Mouse (Mus musculus): Measurements from ENCODE around the gene Trabd. TPM values are rescaled to one million over a fixed set of nuclear protein-coding genes. Genes with fewer than 3 reads are reported as not detected.

Trabd gene
- polyA plus RNA-seq, 1 experiment, result 86.4 TPM

- H3K36me3 ChIP-seq (replicated peaks; ENCODE audit: low read length), result peaks cover 100% of the 10 kb centered on the region
- H3K4me3 ChIP-seq (replicated peaks), result no peak overlapping the region
- H3K4me1 ChIP-seq, result peaks cover 10% of the 10 kb centered on the region; the same call in 1 of the 2 replicates
These were observed 22.5 kb downstream of the Trabd start for GRCm38 (mm10) chr15:89097450-89097849.

GRCm38 (mm10) chr15:89098616-89099015 lies 23.7 kb downstream of the Trabd start:
- Histone ChIP-seq H3K9me3 (no peaks in the 10 kb centered on the region), H3K4me1 (peaks cover 10% of the 10 kb centered on the region; the same call in 1 of the 2 replicates), H3K4me3 (replicated peaks) (no peak overlapping the region), H3K36me3 (replicated peaks; ENCODE audit: low read length) (peaks cover 100% of the 10 kb centered on the region), H3K27me3 (replicated peaks) (no peaks in the 10 kb centered on the region)
- TF ChIP-seq FLI1 (IDR thresholded peaks at IDR 0.05; ENCODE audit: low read length), result no peak
- TF ChIP-seq GATA1 (IDR thresholded peaks at IDR 0.05; ENCODE audit: borderline replicate concordance, low read length), result no peak

More at GRCm38 (mm10) chr15:89097450-89097849, 22.5 kb downstream of the Trabd start:
- Histone ChIP-seq H3K9me3 (no peaks in the 10 kb centered on the region), H3K27me3 (replicated peaks) (no peaks in the 10 kb centered on the region)
- TF ChIP-seq GATA1 (IDR thresholded peaks at IDR 0.05; ENCODE audit: borderline replicate concordance, low read length) (no peak), FLI1 (IDR thresholded peaks at IDR 0.05; ENCODE audit: low read length) (no peak)

GRCm38 (mm10) chr15:89100823-89101222 lies 25.9 kb downstream of the Trabd start:
- TF ChIP-seq FLI1 (IDR thresholded peaks at IDR 0.05; ENCODE audit: low read length), result no peak
- TF ChIP-seq GATA1 (IDR thresholded peaks at IDR 0.05; ENCODE audit: borderline replicate concordance, low read length), result no peak
- H3K36me3 ChIP-seq (replicated peaks; ENCODE audit: low read length), result peaks cover 100% of the 10 kb centered on the region
- H3K4me1 ChIP-seq, result peaks cover 6% of the 10 kb centered on the region
- H3K4me3 ChIP-seq (replicated peaks), result no peak overlapping the region
- no peaks in the 10 kb centered on the region for H3K9me3 ChIP-seq
- H3K27me3 ChIP-seq (replicated peaks), result no peaks in the 10 kb centered on the region

GRCm38 (mm10) chr15:89102646-89103045 lies 27.7 kb downstream of the Trabd start:
- no peak for TF ChIP-seq GATA1 (IDR thresholded peaks at IDR 0.05; ENCODE audit: borderline replicate concordance, low read length)
- TF ChIP-seq FLI1 (IDR thresholded peaks at IDR 0.05; ENCODE audit: low read length), result no peak
- H3K9me3 ChIP-seq, result no peaks in the 10 kb centered on the region
- peaks cover 24% of the 10 kb centered on the region for H3K4me1 ChIP-seq
- peaks cover 100% of the 10 kb centered on the region for H3K36me3 ChIP-seq (replicated peaks; ENCODE audit: low read length)
- H3K4me3 ChIP-seq (replicated peaks), result no peak overlapping the region
- no peaks in the 10 kb centered on the region for H3K27me3 ChIP-seq (replicated peaks)

GRCm38 (mm10) chr15:89103921-89104320 lies 29.0 kb downstream of the Trabd start:
- peaks cover 27% of the 10 kb centered on the region for H3K4me1 ChIP-seq
- TF ChIP-seq FLI1 (IDR thresholded peaks at IDR 0.05; ENCODE audit: low read length) (no peak), GATA1 (IDR thresholded peaks at IDR 0.05; ENCODE audit: borderline replicate concordance, low read length) (no peak)
- no peaks in the 10 kb centered on the region for H3K27me3 ChIP-seq (replicated peaks)
- no peaks in the 10 kb centered on the region for H3K9me3 ChIP-seq
- H3K4me3 ChIP-seq (replicated peaks), result no peak overlapping the region
- H3K36me3 ChIP-seq (replicated peaks; ENCODE audit: low read length), result peaks cover 100% of the 10 kb centered on the region

- Histone ChIP-seq H3K36me3 (replicated peaks; ENCODE audit: low read length) (peaks cover 100% of the 10 kb centered on the region), H3K27me3 (replicated peaks) (no peaks in the 10 kb centered on the region), H3K4me3 (replicated peaks) (no peak overlapping the region), H3K9me3 (no peaks in the 10 kb centered on the region), H3K4me1 (peaks cover 27% of the 10 kb centered on the region)
- no peak for TF ChIP-seq FLI1 (IDR thresholded peaks at IDR 0.05; ENCODE audit: low read length)
These were observed 29.5 kb downstream of the Trabd start for GRCm38 (mm10) chr15:89104425-89104824.

- TF ChIP-seq FLI1 (IDR thresholded peaks at IDR 0.05; ENCODE audit: low read length) (no peak), GATA1 (IDR thresholded peaks at IDR 0.05; ENCODE audit: borderline replicate concordance, low read length) (no peak)
- Histone ChIP-seq H3K4me3 (replicated peaks) (no peak overlapping the region), H3K36me3 (replicated peaks; ENCODE audit: low read length) (peaks cover 100% of the 10 kb centered on the region), H3K9me3 (no peaks in the 10 kb centered on the region), H3K27me3 (replicated peaks) (no peaks in the 10 kb centered on the region), H3K4me1 (peaks cover 22% of the 10 kb centered on the region)
These were observed 31.1 kb downstream of the Trabd start for GRCm38 (mm10) chr15:89106073-89106472.

GRCm38 (mm10) chr15:89106976-89107375 lies 32.1 kb downstream of the Trabd start:
- Histone ChIP-seq H3K4me1 (peaks cover 21% of the 10 kb centered on the region), H3K9me3 (no peaks in the 10 kb centered on the region), H3K27me3 (replicated peaks) (no peaks in the 10 kb centered on the region), H3K36me3 (replicated peaks; ENCODE audit: low read length) (peaks cover 100% of the 10 kb centered on the region), H3K4me3 (replicated peaks) (peak overlapping the region; percentile 60)
- no peak for TF ChIP-seq GATA1 (IDR thresholded peaks at IDR 0.05; ENCODE audit: borderline replicate concordance, low read length)
- TF ChIP-seq FLI1 (IDR thresholded peaks at IDR 0.05; ENCODE audit: low read length), result no peak

- Histone ChIP-seq H3K27me3 (replicated peaks) (no peaks in the 10 kb centered on the region), H3K4me1 (peaks cover 21% of the 10 kb centered on the region), H3K4me3 (replicated peaks) (no peak overlapping the region), H3K36me3 (replicated peaks; ENCODE audit: low read length) (peaks cover 95% of the 10 kb centered on the region), H3K9me3 (no peaks in the 10 kb centered on the region)
- TF ChIP-seq FLI1 (IDR thresholded peaks at IDR 0.05; ENCODE audit: low read length), result no peak
- no peak for TF ChIP-seq GATA1 (IDR thresholded peaks at IDR 0.05; ENCODE audit: borderline replicate concordance, low read length)
These were observed 35.2 kb downstream of the Trabd start for GRCm38 (mm10) chr15:89110147-89110546.

- TF ChIP-seq GATA1 (IDR thresholded peaks at IDR 0.05; ENCODE audit: borderline replicate concordance, low read length) (no peak), FLI1 (IDR thresholded peaks at IDR 0.05; ENCODE audit: low read length) (no peak)
- Histone ChIP-seq H3K27me3 (replicated peaks) (no peaks in the 10 kb centered on the region), H3K9me3 (no peaks in the 10 kb centered on the region), H3K4me3 (replicated peaks) (no peak overlapping the region), H3K4me1 (peaks cover 36% of the 10 kb centered on the region), H3K36me3 (replicated peaks; ENCODE audit: low read length) (peaks cover 70% of the 10 kb centered on the region)
These were observed 43.1 kb downstream of the Trabd start for GRCm38 (mm10) chr15:89118007-89118406.
